Mouse (Mus musculus): Measurements from ENCODE around the gene Ganab. TPM values are rescaled to one million over a fixed set of nuclear protein-coding genes. Genes with fewer than 3 reads are reported as not detected.

The Ganab gene
- polyA plus RNA-seq, 1 experiment = 86.9 TPM

DNA sequence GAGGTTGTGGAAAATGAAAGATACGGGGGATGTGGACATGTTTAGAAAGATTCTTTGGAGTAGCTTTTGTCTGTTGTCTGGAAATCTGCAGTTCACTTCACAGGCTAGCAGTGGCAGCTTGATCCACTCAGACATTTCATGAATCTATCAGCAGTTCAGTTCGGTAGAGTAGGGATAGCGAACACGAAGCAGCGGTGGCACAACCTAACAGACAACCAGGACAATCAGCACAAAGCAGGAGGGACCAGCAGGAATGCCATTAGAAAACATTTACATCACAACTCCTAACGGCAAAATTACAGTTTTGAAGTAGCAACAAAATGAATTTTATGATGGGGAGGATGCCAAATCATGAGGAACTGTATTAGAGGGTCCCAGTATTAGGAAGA, 21.8 kb downstream of the Ganab start:
- 61% methylated on average over 6 of the region's 6 CpGs for WGBS
- TF ChIP-seq POLR2A (IDR thresholded peaks at IDR 0.05; ENCODE audit: low read depth, low read length) = no peak
- no peak for TF ChIP-seq CTCF (IDR thresholded peaks at IDR 0.05; ENCODE audit: extremely low read depth, insufficient read depth, insufficient read length, insufficient replicate concordance)
- H3K4me3 ChIP-seq (ENCODE audit: extremely low read depth, insufficient read depth, insufficient read length) = no peak overlapping the region
- H3K27ac ChIP-seq (ENCODE audit: insufficient read depth, low read length) = peak overlapping the region; percentile 76
- peaks cover 7% of the 10 kb centered on the region for H3K4me1 ChIP-seq (ENCODE audit: control insufficient read depth, insufficient read depth, insufficient read length)
- peaks cover 22% of the 10 kb centered on the region for H3K36me3 ChIP-seq (ENCODE audit: control insufficient read depth, insufficient read depth, low read length)
- DNase-seq (ENCODE audit: low read depth in 1 of 2, low spot score in 2 of 2) = no peak
- H3K27me3 ChIP-seq (ENCODE audit: control insufficient read depth, insufficient read depth, low read length) = no peaks in the 10 kb centered on the region

DNA sequence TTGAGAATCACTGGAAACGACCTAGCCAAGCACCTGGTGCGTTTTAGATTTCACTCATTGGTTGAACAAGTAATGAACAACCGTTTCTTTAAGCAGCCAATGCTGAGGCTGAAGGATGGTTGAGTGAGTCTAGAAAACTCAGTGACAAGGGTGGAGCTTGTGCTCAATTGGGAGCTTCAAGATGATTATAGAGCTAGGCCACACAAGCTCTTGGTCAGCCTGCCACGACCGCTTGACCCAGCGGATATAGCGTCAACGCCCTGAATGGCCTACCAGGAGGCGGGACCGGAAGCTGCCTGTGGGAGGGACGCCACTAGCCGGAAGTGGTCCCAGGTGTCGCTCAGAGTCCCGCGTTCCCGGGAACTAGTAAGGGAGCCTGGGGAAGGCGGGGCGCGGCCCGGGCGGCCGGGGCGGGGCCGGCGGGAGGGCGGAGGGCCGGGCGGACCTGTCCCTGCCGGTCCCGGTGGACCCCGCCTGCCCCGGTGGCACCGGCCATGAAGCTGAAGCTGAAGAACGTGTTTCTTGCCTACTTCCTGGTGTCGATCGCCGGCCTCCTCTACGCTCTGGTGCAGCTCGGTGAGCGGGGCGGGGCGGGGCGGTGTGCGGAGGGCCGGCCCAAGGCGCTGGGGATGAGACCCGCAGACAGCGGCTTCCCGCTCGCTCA, 22.3 kb downstream of the Ganab start, which contains the start of gene B3gat3:
TSS of gene B3gat3 (plus strand) at position 302 of the 664 bp plus-strand sequence.
- H3K27ac ChIP-seq (ENCODE audit: insufficient read depth, low read length) = peak within 1 kb of the TSS; percentile 76
- H3K4me3 ChIP-seq (ENCODE audit: extremely low read depth, insufficient read depth, insufficient read length) = peak within 1 kb of the TSS; percentile 87
- H3K27me3 ChIP-seq (ENCODE audit: control insufficient read depth, insufficient read depth, low read length) = no peaks in the 10 kb centered on the region
- H3K36me3 ChIP-seq (ENCODE audit: control insufficient read depth, insufficient read depth, low read length) = peaks cover 17% of the 10 kb centered on the region
- peak in 1 of 2 experiments; percentile 83 for DNase-seq (ENCODE audit: low read depth in 1 of 2, low spot score in 2 of 2)
- H3K4me1 ChIP-seq (ENCODE audit: control insufficient read depth, insufficient read depth, insufficient read length) = peaks cover 7% of the 10 kb centered on the region
- WGBS = 1% methylated on average over 50 of the region's 50 CpGs
- TF ChIP-seq POLR2A (IDR thresholded peaks at IDR 0.05; ENCODE audit: low read depth, low read length) = peak; percentile 61
- no peak for TF ChIP-seq CTCF (IDR thresholded peaks at IDR 0.05; ENCODE audit: extremely low read depth, insufficient read depth, insufficient read length, insufficient replicate concordance)

DNA sequence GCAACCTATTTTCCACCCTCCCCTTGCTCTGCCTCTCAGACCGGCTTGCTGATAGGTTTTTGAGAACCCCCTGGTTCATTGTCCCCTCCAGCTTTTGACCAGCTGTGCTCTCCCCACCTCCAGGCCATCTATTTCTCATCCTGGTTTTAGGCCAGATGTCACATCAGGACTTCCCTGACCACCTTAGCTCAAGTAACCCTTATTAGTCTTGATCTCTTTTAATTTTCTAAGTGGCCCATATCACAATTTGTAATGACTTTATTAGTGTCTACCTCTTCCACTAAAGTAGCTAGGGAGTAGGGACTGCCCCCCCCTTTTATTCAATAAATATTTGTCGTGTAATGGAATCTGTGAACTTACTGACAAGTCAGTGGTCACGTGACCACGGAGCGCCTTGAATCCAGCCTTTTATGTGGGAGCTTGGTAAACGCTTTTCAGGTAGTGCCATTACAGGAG, 23.0 kb downstream of the Ganab start:
- no peak for DNase-seq (ENCODE audit: low read depth in 1 of 2, low spot score in 2 of 2)
- WGBS = under 1% methylated on average over 6 of the region's 6 CpGs
- H3K4me3 ChIP-seq (ENCODE audit: extremely low read depth, insufficient read depth, insufficient read length) = peak overlapping the region; percentile 87
- H3K27ac ChIP-seq (ENCODE audit: insufficient read depth, low read length) = peak overlapping the region; percentile 76
- no peaks in the 10 kb centered on the region for H3K27me3 ChIP-seq (ENCODE audit: control insufficient read depth, insufficient read depth, low read length)
- peaks cover 13% of the 10 kb centered on the region for H3K36me3 ChIP-seq (ENCODE audit: control insufficient read depth, insufficient read depth, low read length)
- TF ChIP-seq CTCF (IDR thresholded peaks at IDR 0.05; ENCODE audit: extremely low read depth, insufficient read depth, insufficient read length, insufficient replicate concordance) (no peak), POLR2A (IDR thresholded peaks at IDR 0.05; ENCODE audit: low read depth, low read length) (no peak)
- H3K4me1 ChIP-seq (ENCODE audit: control insufficient read depth, insufficient read depth, insufficient read length) = peaks cover 7% of the 10 kb centered on the region

DNA sequence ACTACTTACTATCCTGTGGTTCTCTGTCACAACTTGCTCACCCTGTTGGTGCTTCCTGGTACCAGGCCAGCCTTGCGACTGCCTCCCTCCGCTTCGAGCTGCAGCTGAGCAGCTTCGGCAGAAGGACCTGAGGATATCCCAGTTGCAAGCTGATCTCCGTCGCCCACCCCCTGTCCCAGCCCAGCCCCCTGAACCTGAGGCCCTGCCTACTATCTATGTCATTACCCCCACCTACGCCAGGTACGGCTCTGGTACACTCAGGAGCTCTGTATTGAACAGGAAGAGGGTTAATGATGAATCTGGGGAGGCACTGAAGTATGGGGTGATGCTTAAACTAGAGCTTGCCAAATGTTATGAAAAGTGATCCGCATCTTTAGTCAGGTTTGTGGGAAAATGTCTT, 23.9 kb downstream of the Ganab start:
- 72% methylated on average over 9 of the region's 9 CpGs for WGBS
- H3K27ac ChIP-seq (ENCODE audit: insufficient read depth, low read length) = no peak overlapping the region

DNA sequence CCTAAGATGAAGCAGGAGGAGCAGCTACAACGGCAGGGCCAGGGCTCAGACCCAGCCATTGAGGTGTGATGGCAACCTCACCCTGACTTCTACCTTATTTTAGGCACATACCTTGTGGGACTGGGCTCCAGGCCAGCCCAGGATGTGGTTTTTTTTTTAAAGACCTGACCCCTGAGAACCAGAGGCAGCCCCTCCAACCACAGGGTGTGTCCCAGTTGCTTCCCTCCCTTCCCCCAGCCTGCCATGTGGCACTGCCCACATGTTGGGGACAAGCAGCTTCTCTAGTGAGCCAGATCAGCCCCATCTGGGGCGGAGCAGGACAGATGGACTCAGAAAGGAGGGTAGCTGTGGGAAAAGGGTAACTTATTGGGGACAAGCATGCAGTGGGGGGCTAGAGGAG, 28.9 kb downstream of the Ganab start:
- Histone ChIP-seq H3K4me1 (ENCODE audit: control insufficient read depth, insufficient read depth, insufficient read length) (peaks cover 19% of the 10 kb centered on the region), H3K27me3 (ENCODE audit: control insufficient read depth, insufficient read depth, low read length) (no peaks in the 10 kb centered on the region), H3K36me3 (ENCODE audit: control insufficient read depth, insufficient read depth, low read length) (peaks cover 18% of the 10 kb centered on the region), H3K27ac (ENCODE audit: insufficient read depth, low read length) (peak overlapping the region; percentile 72), H3K4me3 (ENCODE audit: extremely low read depth, insufficient read depth, insufficient read length) (no peak overlapping the region)
- 35% methylated on average over 2 of the region's 2 CpGs for WGBS
- DNase-seq (ENCODE audit: low read depth in 1 of 2, low spot score in 2 of 2) = peak in 1 of 2 experiments; percentile 50
- TF ChIP-seq CTCF (IDR thresholded peaks at IDR 0.05; ENCODE audit: extremely low read depth, insufficient read depth, insufficient read length, insufficient replicate concordance) (no peak), POLR2A (IDR thresholded peaks at IDR 0.05; ENCODE audit: low read depth, low read length) (no peak)

More for the DNA sequence above, 23.9 kb downstream of the Ganab start:
- DNase-seq (ENCODE audit: low read depth in 1 of 2, low spot score in 2 of 2) = no peak
- TF ChIP-seq POLR2A (IDR thresholded peaks at IDR 0.05; ENCODE audit: low read depth, low read length) = no peak
- no peak for TF ChIP-seq CTCF (IDR thresholded peaks at IDR 0.05; ENCODE audit: extremely low read depth, insufficient read depth, insufficient read length, insufficient replicate concordance)
- Histone ChIP-seq H3K4me3 (ENCODE audit: extremely low read depth, insufficient read depth, insufficient read length) (no peak overlapping the region), H3K27me3 (ENCODE audit: control insufficient read depth, insufficient read depth, low read length) (no peaks in the 10 kb centered on the region), H3K36me3 (ENCODE audit: control insufficient read depth, insufficient read depth, low read length) (peaks cover 10% of the 10 kb centered on the region), H3K4me1 (ENCODE audit: control insufficient read depth, insufficient read depth, insufficient read length) (peaks cover 10% of the 10 kb centered on the region)

DNA sequence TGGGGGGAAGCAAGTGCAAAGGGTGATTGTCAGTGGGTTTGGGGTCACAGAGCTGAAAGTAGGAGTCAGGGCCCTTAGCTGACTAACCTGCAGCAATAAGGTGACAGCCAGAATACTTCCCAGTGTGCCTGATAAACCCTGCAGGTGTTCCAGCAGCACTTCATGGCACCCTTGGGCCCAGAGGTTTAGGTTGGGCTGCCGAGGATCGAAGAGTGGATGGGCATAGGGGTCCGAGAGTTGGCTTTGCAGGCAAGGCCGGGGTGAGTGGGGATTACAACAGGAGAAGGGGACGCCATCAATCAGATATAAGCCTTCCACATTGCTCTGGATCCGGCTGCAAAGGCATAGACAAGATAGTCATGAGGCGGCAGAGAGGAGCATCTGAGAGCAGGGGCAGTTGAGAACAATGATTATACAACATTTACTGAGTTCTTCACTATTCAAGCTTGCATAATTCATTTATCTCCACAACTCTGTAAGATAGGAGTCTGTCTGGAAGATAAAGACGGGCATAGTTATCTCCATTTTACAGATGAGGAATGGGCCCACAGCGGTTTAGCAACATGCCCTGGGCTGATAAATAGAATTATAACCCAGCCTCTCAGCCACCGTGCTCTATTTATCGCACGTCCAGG, 30.1 kb downstream of the Ganab start:
- no peak for TF ChIP-seq CTCF (IDR thresholded peaks at IDR 0.05; ENCODE audit: extremely low read depth, insufficient read depth, insufficient read length, insufficient replicate concordance)
- no peak for TF ChIP-seq POLR2A (IDR thresholded peaks at IDR 0.05; ENCODE audit: low read depth, low read length)
- Histone ChIP-seq H3K4me3 (ENCODE audit: extremely low read depth, insufficient read depth, insufficient read length) (no peak overlapping the region), H3K27me3 (ENCODE audit: control insufficient read depth, insufficient read depth, low read length) (no peaks in the 10 kb centered on the region), H3K36me3 (ENCODE audit: control insufficient read depth, insufficient read depth, low read length) (peaks cover 15% of the 10 kb centered on the region), H3K4me1 (ENCODE audit: control insufficient read depth, insufficient read depth, insufficient read length) (peaks cover 17% of the 10 kb centered on the region), H3K27ac (ENCODE audit: insufficient read depth, low read length) (peak overlapping the region; percentile 89)
- WGBS = 91% methylated on average over 12 of the region's 12 CpGs
- no peak for DNase-seq (ENCODE audit: low read depth in 1 of 2, low spot score in 2 of 2)
